Mouse (Mus musculus) limb, embryonic 13.5 days (tissue): ENCODE measurements at regions not wholly inside any gene's neighbourhood (a gene's known extent, or its start where the extent isn't known, plus 50 kb on each side); places are given as distances from the start of the nearest gene placed in this dataset.
A peak's percentile ranks its signal among the peaks of the same experiment; 100 is the strongest.
"Not testable (repeated sequence)": the region's sequence is repeated elsewhere in the genome, so short reads cannot be mapped to it uniquely, and the experiment has no call there.

Experiments used
- ATAC-seq: fragments of 200-750 bp; cut with Nextera tagmentation; 2 replicates; pipeline ENCODE4 v1.8.0; 2017; ENCODE audit warnings: low read depth, moderate number of reproducible peaks, moderate TSS enrichment; ENCODE audit not compliant: low FRiP score
- H3K27ac ChIP-seq: fragments of 300-500 bp; sonication (generic); 2 replicates; pipeline ENCODE4 v1.5.1; 2015; ENCODE audit warnings: inconsistent platforms, mild to moderate bottlenecking, moderate library complexity
- H3K27me3 ChIP-seq: fragments of 300-500 bp; sonication (generic); 2 replicates; pipeline ENCODE4 v1.6.1; 2015; ENCODE audit warnings: mild to moderate bottlenecking, inconsistent platforms
- H3K36me3 ChIP-seq: fragments of 300-500 bp; sonication (generic); 2 replicates; pipeline ENCODE4 v1.6.1; 2015; ENCODE audit warnings: inconsistent platforms, mild to moderate bottlenecking, moderate library complexity
- H3K4me1 ChIP-seq: fragments of 300-500 bp; sonication (generic); 2 replicates; pipeline ENCODE4 v1.6.1; 2015; ENCODE audit warnings: inconsistent platforms
- H3K4me2 ChIP-seq: fragments of 300-500 bp; sonication (generic); replicated peaks from 2 replicates; pipeline ENCODE4 v1.6.1; 2015; ENCODE audit warnings: inconsistent platforms, mild to moderate bottlenecking, moderate library complexity
- H3K4me3 ChIP-seq: fragments of 300-500 bp; sonication (generic); 2 replicates; pipeline ENCODE4 v1.5.1; 2015; ENCODE audit warnings: moderate library complexity, mild to moderate bottlenecking, inconsistent platforms
- H3K9ac ChIP-seq: fragments of 300-500 bp; sonication (generic); 2 replicates; pipeline ENCODE4 v1.6.1; 2015; ENCODE audit warnings: mild to moderate bottlenecking, inconsistent platforms
- H3K9me3 ChIP-seq: fragments of 300-500 bp; sonication (generic); 2 replicates; pipeline ENCODE4 v1.6.1; 2016; ENCODE audit warnings: inconsistent platforms
- WGBS: fragments of 180-500 bp; shearing (Covaris S2); methylation state at CpG from one replicate; pipeline ENCODE4 v1.1.7; 2015; 5-methylcytosine and 5-hydroxymethylcytosine counted together

GRCm38 (mm10) chr10:53459706-53460105 is 80.0 kb upstream of the Cep85l start:
- not testable (repeated sequence) for H3K9me3 ChIP-seq, H3K27me3 ChIP-seq, H3K9ac ChIP-seq, H3K4me1 ChIP-seq, H3K36me3 ChIP-seq, H3K4me3 ChIP-seq, H3K27ac ChIP-seq, ATAC-seq, H3K4me2 ChIP-seq
- WGBS, result 73% methylated on average over 1 of the region's 1 CpGs

DNA sequence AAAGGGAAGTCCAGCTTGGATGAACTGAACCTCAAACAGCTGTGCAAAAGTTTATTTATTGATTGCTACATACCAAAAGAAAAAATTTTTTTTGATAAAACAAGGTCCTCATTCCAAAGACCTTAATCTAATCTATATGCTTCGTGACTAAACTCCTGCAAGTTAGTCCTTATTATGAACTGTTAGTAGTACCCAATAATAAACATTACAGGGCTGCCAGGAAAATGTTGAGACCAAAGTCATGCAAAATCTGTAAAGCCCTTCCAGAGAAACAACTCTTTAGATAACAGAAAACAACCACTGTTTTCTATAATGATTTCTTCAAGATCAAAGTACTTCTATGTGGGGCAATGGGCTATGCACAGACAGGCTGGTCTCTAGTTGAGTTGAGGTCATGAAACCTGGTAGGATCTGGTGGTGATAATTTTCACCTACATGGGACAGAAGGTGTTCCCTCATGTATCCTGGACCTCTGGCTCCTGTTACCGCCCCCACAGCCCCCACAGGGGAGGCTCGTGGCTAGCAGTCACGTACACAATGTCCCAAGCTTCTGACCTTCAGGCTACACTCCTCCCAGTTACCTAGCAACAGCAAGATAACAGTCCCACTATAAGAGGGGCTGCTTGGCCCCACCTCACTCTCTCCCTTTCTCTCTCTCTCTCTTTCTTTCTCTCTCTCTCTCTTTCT is 76.4 kb upstream of the Cep85l start:
- Histone ChIP-seq H3K9ac (no peak overlapping the region), H3K4me3 (no peak overlapping the region), H3K4me2 (no peak overlapping the region), H3K27me3 (no peaks in the 10 kb centered on the region), H3K36me3 (no peaks in the 10 kb centered on the region), H3K4me1 (no peaks in the 10 kb centered on the region), H3K9me3 (no peaks in the 10 kb centered on the region), H3K27ac (no peak overlapping the region)
- 60% methylated on average over 4 of the region's 4 CpGs for WGBS
- no peak for ATAC-seq

DNA sequence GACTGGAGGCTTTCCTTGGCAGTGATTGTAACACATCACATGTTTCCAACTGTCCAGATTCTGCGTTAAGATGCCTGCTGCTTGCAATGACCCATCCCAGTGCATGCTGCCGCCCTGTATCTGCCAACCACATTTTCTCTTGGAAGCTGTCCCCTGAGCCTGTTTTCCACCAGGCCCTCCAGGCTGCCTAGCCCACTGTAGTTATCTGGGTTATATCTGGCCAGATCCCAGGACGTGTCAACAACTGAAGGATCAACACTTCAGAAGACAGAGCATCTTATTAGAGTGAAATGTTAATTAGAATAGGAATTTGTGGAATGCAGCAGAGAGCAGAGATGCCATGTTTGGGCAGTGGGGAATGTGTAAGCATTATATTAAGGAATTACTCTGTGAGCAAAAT is 65.0 kb upstream of the Cep85l start:
- Histone ChIP-seq H3K27me3 (no peaks in the 10 kb centered on the region), H3K4me1 (0 out of 2 replicates have a peak, but pooled peaks cover 3% of the 10 kb centered on the region), H3K9me3 (no peaks in the 10 kb centered on the region), H3K36me3 (no peaks in the 10 kb centered on the region), H3K4me3 (no peak overlapping the region), H3K4me2 (no peak overlapping the region), H3K27ac (no peak overlapping the region), H3K9ac (no peak overlapping the region)
- 35% methylated on average over 3 of the region's 3 CpGs for WGBS
- no peak for ATAC-seq

- Histone ChIP-seq H3K36me3 (no peaks in the 10 kb centered on the region), H3K9ac (no peak overlapping the region), H3K9me3 (no peaks in the 10 kb centered on the region), H3K27me3 (no peaks in the 10 kb centered on the region), H3K4me3 (no peak overlapping the region), H3K4me2 (no peak overlapping the region), H3K4me1 (0 out of 2 replicates have a peak, but pooled peaks cover 3% of the 10 kb centered on the region), H3K27ac (no peak overlapping the region)
- 90% methylated on average over 1 of the region's 1 CpGs for WGBS
- no peak for ATAC-seq
Observed at GRCm38 (mm10) chr10:53443443-53443842, 63.7 kb upstream of the Cep85l start.

GRCm38 (mm10) chr10:53442912-53443311 is 63.2 kb upstream of the Cep85l start:
- Histone ChIP-seq H3K4me3 (no peak overlapping the region), H3K4me2 (no peak overlapping the region), H3K36me3 (no peaks in the 10 kb centered on the region), H3K27me3 (no peaks in the 10 kb centered on the region), H3K4me1 (0 out of 2 replicates have a peak, but pooled peaks cover 3% of the 10 kb centered on the region), H3K9me3 (no peaks in the 10 kb centered on the region), H3K27ac (no peak overlapping the region), H3K9ac (no peak overlapping the region)
- ATAC-seq, result no peak
- WGBS, result 97% methylated on average over 14 of the region's 14 CpGs

GRCm38 (mm10) chr10:53440251-53440650 is 60.5 kb upstream of the Cep85l start:
- Histone ChIP-seq H3K9me3 (no peaks in the 10 kb centered on the region), H3K4me3 (no peak overlapping the region), H3K27ac (no peak overlapping the region), H3K4me2 (no peak overlapping the region), H3K9ac (no peak overlapping the region), H3K36me3 (no peaks in the 10 kb centered on the region), H3K4me1 (peaks cover 14% of the 10 kb centered on the region), H3K27me3 (no peaks in the 10 kb centered on the region)
- no peak for ATAC-seq
- 80% methylated on average over 1 of the region's 1 CpGs for WGBS

- 69% methylated on average over 4 of the region's 4 CpGs for WGBS
- no peak overlapping the region for H3K9ac ChIP-seq
Observed at GRCm38 (mm10) chr10:53438388-53438787, 58.6 kb upstream of the Cep85l start.

DNA sequence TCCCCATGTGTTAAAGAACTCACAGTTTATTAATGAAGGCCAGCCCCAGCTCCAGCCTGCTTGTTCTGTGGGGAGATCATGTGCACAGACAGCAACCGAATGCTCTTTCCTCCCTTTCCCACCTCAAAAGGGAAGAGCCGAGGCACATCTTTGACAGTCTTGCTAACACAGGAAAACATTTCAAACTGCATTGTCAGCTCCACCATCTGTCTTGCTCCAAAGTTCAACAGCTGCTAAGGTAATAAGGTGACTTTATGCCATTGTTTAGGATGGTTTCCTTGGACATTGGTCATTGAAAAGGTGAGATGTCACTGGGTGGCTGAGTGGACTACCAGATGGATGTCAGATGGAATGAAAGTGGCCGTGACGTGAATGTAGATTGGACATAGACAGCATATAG is 58.0 kb upstream of the Cep85l start:
- 73% methylated on average over 4 of the region's 4 CpGs for WGBS
- Histone ChIP-seq H3K27me3 (no peaks in the 10 kb centered on the region), H3K9ac (no peak overlapping the region), H3K4me3 (no peak overlapping the region), H3K27ac (no peak overlapping the region), H3K4me1 (peaks cover 21% of the 10 kb centered on the region), H3K9me3 (no peaks in the 10 kb centered on the region), H3K4me2 (no peak overlapping the region), H3K36me3 (no peaks in the 10 kb centered on the region)
- ATAC-seq, result no peak

More at GRCm38 (mm10) chr10:53438388-53438787, 58.6 kb upstream of the Cep85l start:
- Histone ChIP-seq H3K36me3 (no peaks in the 10 kb centered on the region), H3K27ac (no peak overlapping the region), H3K4me1 (peaks cover 21% of the 10 kb centered on the region), H3K9me3 (no peaks in the 10 kb centered on the region), H3K4me3 (no peak overlapping the region), H3K4me2 (no peak overlapping the region), H3K27me3 (no peaks in the 10 kb centered on the region)
- no peak for ATAC-seq

GRCm38 (mm10) chr10:53436023-53436475 is 56.3 kb upstream of the Cep85l start:
- 59% methylated on average over 8 of the region's 8 CpGs for WGBS
- no peak overlapping the region for H3K27ac ChIP-seq
- H3K4me1 ChIP-seq, result peaks cover 30% of the 10 kb centered on the region
- no peak overlapping the region for H3K4me2 ChIP-seq
- no peak overlapping the region for H3K4me3 ChIP-seq
- no peaks in the 10 kb centered on the region for H3K27me3 ChIP-seq
- H3K36me3 ChIP-seq, result no peaks in the 10 kb centered on the region
- no peak for ATAC-seq
- H3K9me3 ChIP-seq, result no peaks in the 10 kb centered on the region
- H3K9ac ChIP-seq, result no peak overlapping the region

- H3K4me3 ChIP-seq, result no peak overlapping the region
- H3K4me2 ChIP-seq, result peak overlapping the region; percentile 50
Observed at GRCm38 (mm10) chr10:53435181-53435874, 55.6 kb upstream of the Cep85l start.

GRCm38 (mm10) chr10:53434376-53435171 is 54.8 kb upstream of the Cep85l start:
- Histone ChIP-seq H3K36me3 (no peaks in the 10 kb centered on the region), H3K4me1 (peaks cover 45% of the 10 kb centered on the region), H3K27ac (peak overlapping the region; percentile 81), H3K9ac (peak overlapping the region; percentile 50; the same call in 1 of the 2 replicates), H3K4me3 (no peak overlapping the region), H3K9me3 (no peaks in the 10 kb centered on the region), H3K4me2 (peak overlapping the region; percentile 50), H3K27me3 (no peaks in the 10 kb centered on the region)
- WGBS, result 18% methylated on average over 13 of the region's 13 CpGs
- ATAC-seq, result peak; percentile 70

More at GRCm38 (mm10) chr10:53435181-53435874, 55.6 kb upstream of the Cep85l start:
- Histone ChIP-seq H3K27ac (peak overlapping the region; percentile 81), H3K36me3 (no peaks in the 10 kb centered on the region), H3K4me1 (peaks cover 38% of the 10 kb centered on the region), H3K9ac (peak overlapping the region; percentile 50; the same call in 1 of the 2 replicates), H3K9me3 (no peaks in the 10 kb centered on the region), H3K27me3 (no peaks in the 10 kb centered on the region)
- WGBS, result 33% methylated on average over 14 of the region's 14 CpGs
- ATAC-seq, result peak; percentile 26

DNA sequence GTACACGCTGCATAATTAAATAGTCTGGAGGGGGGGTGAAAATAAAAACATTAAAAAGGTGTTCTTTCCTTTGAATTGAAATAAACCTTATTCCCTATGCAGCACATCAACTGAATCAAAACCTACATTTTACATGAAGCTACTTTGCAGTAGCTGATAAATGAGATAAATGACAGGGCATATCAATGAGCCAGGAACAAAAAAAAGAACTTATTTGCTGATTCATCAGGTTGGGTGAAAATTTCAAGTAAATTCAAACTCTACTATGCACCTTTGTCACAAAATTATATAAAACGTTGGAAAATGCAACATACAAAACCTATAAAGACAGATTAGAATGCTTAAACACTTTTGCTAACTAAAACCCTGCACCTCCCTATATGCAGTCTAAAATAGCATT is 53.0 kb upstream of the Cep85l start:
- Histone ChIP-seq H3K27me3 (no peaks in the 10 kb centered on the region), H3K9me3 (no peaks in the 10 kb centered on the region), H3K36me3 (no peaks in the 10 kb centered on the region), H3K27ac (no peak overlapping the region), H3K4me2 (no peak overlapping the region), H3K4me1 (peaks cover 58% of the 10 kb centered on the region), H3K9ac (no peak overlapping the region), H3K4me3 (no peak overlapping the region)
- no peak for ATAC-seq
- 77% methylated on average over 2 of the region's 2 CpGs for WGBS
